Mouse (Mus musculus) CH12.LX (cell line): ENCODE results near the gene Gdpd2. TPM values are rescaled to one million over a fixed set of nuclear protein-coding genes. Genes with fewer than 3 reads are reported as not detected.

Source experiments
- DNase-seq: peaks from one replicate; pipeline ENCODE4 v3.0.0-alpha.2; 2013; ENCODE audit errors: extremely low read depth
- H3K27ac ChIP-seq: 2 replicates; pipeline ENCODE4 v1.5.1; 2012; ENCODE audit warnings: low read depth, mild to moderate bottlenecking, control low read depth, moderate library complexity; ENCODE audit not compliant: insufficient read depth
- H3K27me3 ChIP-seq: replicated peaks from 2 replicates; pipeline ENCODE3; 2012; ENCODE audit warnings: inconsistent platforms
- H3K36me3 ChIP-seq, 2 experiments: replicated peaks in 1 of 2; 2 replicates each; pipeline versions ENCODE3 to v1.6.1; 2012; ENCODE audit warnings: inconsistent platforms in 1 of 2, low read length in 1 of 2, mild to moderate bottlenecking in 1 of 2, mixed read lengths in 1 of 2, moderate library complexity in 1 of 2; ENCODE audit not compliant: control insufficient read depth in 1 of 2, insufficient read depth in 1 of 2
- H3K4me1 ChIP-seq, 2 experiments: 2 replicates each; pipeline ENCODE4 v1.6.1; 2012; ENCODE audit warnings: inconsistent platforms in 1 of 2, moderate library complexity in 1 of 2; ENCODE audit not compliant: insufficient read depth in 2 of 2, control insufficient read depth in 1 of 2
- H3K4me2 ChIP-seq: 2 replicates; pipeline ENCODE4 v1.6.1; 2012; ENCODE audit warnings: low read depth, mild to moderate bottlenecking, control low read depth; ENCODE audit not compliant: poor library complexity, insufficient read depth, severe bottlenecking
- H3K4me3 ChIP-seq, 3 experiments: fragments of 150-350 bp in 1 of 3; sonication (generic) in 1 of 3; replicated peaks in 1 of 3; 2 replicates each; pipeline versions ENCODE3 to v1.5.1; 2011 to 2012; ENCODE audit warnings: low read depth in 2 of 3, low read length in 2 of 3, mild to moderate bottlenecking in 2 of 3, moderate library complexity in 2 of 3, control low read depth in 1 of 3, improper control_type of control experiment in 1 of 3, inconsistent platforms in 1 of 3, mixed read lengths in 1 of 3; ENCODE audit not compliant: poor library complexity in 1 of 3
- H3K79me2 ChIP-seq: replicated peaks from 2 replicates; pipeline ENCODE4 v1.6.1; 2012; ENCODE audit warnings: mild to moderate bottlenecking, moderate library complexity; ENCODE audit not compliant: control insufficient read depth, poor library complexity, insufficient read depth, severe bottlenecking; ENCODE audit errors: extremely low read depth
- H3K9ac ChIP-seq: 2 replicates; pipeline ENCODE4 v1.6.1; 2012; ENCODE audit warnings: low read depth, mild to moderate bottlenecking, control low read depth, moderate library complexity; ENCODE audit not compliant: insufficient read depth
- H3K9me3 ChIP-seq: replicated peaks from 2 replicates; pipeline ENCODE3; 2012; ENCODE audit warnings: low read length, inconsistent platforms, mixed read lengths
- CHD2 ChIP-seq: IDR thresholded peaks from 2 replicates; pipeline ENCODE4 v1.6.1; 2011; ENCODE audit warnings: low read length, improper control_type of control experiment
- CTCF ChIP-seq, 2 experiments: IDR thresholded peaks in 1 of 2; conservative IDR thresholded peaks in 1 of 2; 2 replicates each; pipeline ENCODE4 v1.5.1; 2011 to 2012; ENCODE audit warnings: low read depth in 2 of 2, low read length in 2 of 2, improper control_type of control experiment in 1 of 2, inconsistent platforms in 1 of 2, mild to moderate bottlenecking in 1 of 2, moderate library complexity in 1 of 2
- E2F4 ChIP-seq: IDR thresholded peaks from 2 replicates; pipeline ENCODE4 v1.6.1; 2011; ENCODE audit warnings: low read depth, low read length, improper control_type of control experiment; ENCODE audit not compliant: insufficient replicate concordance
- EP300 ChIP-seq: IDR thresholded peaks from 2 replicates; pipeline ENCODE4 v1.6.1; 2011; ENCODE audit warnings: low read length, improper control_type of control experiment
- GABPA ChIP-seq: IDR thresholded peaks from 2 replicates; pipeline ENCODE4 v1.6.1; 2012; ENCODE audit warnings: low read depth, low read length, improper control_type of control experiment, inconsistent platforms; ENCODE audit not compliant: insufficient replicate concordance
- HCFC1 ChIP-seq: IDR thresholded peaks from 2 replicates; pipeline ENCODE4 v1.6.1; 2012; ENCODE audit warnings: low read depth, mild to moderate bottlenecking, inconsistent platforms, low read length, improper control_type of control experiment
- KAT2A ChIP-seq: IDR thresholded peaks from 2 replicates; pipeline ENCODE4 v1.6.1; 2012; ENCODE audit warnings: low read length, improper control_type of control experiment, inconsistent platforms; ENCODE audit not compliant: insufficient replicate concordance
- MAFK ChIP-seq: IDR thresholded peaks from 2 replicates; pipeline ENCODE4 v1.6.1; 2011; ENCODE audit warnings: low read length, improper control_type of control experiment; ENCODE audit not compliant: insufficient replicate concordance
- MEF2A ChIP-seq: IDR thresholded peaks from 2 replicates; pipeline ENCODE4 v1.6.1; 2014; ENCODE audit warnings: low read depth, mild to moderate bottlenecking, inconsistent platforms, low read length, improper control_type of control experiment, borderline replicate concordance
- NELFE ChIP-seq: IDR thresholded peaks from 2 replicates; pipeline ENCODE4 v1.6.1; 2011; ENCODE audit warnings: low read depth, low read length, improper control_type of control experiment
- NRF1 ChIP-seq: IDR thresholded peaks from 2 replicates; pipeline ENCODE4 v1.6.1; 2014; ENCODE audit warnings: low read depth, mild to moderate bottlenecking, inconsistent platforms, low read length, improper control_type of control experiment, moderate library complexity
- PAX5 ChIP-seq: IDR thresholded peaks from 2 replicates; pipeline ENCODE4 v1.6.1; 2012; ENCODE audit warnings: low read length, inconsistent platforms, mixed read lengths
- POLR2AphosphoS2 ChIP-seq: IDR thresholded peaks from 2 replicates; pipeline ENCODE4 v1.6.1; 2011; ENCODE audit warnings: low read depth, low read length, improper control_type of control experiment
- SMC3 ChIP-seq: IDR thresholded peaks from 2 replicates; pipeline ENCODE4 v1.6.1; 2011; ENCODE audit warnings: low read depth, low read length, improper control_type of control experiment
- TCF12 ChIP-seq: IDR thresholded peaks from 2 replicates; pipeline ENCODE4 v1.6.1; 2014; ENCODE audit warnings: low read depth, mild to moderate bottlenecking, inconsistent platforms, low read length, improper control_type of control experiment
- USF1 ChIP-seq: IDR thresholded peaks from 2 replicates; pipeline ENCODE4 v1.6.1; 2014; ENCODE audit warnings: low read depth, mild to moderate bottlenecking, inconsistent platforms, low read length, improper control_type of control experiment
- ZMIZ1 ChIP-seq: IDR thresholded peaks from 2 replicates; pipeline ENCODE4 v1.6.1; 2012; ENCODE audit warnings: low read depth, mild to moderate bottlenecking, inconsistent platforms, low read length, improper control_type of control experiment
- dilution Hi-C: fragments of 300-500 bp; cut with MboI; formaldehyde crosslinking; loops from 2 replicates; pipeline ENCODE4 v1.14.3; 2020; ENCODE audit warnings: low sequenced_read_pairs; ENCODE audit not compliant: extremely low pct_unique_long_range_greater_than_20kb, extremely low pct_ligation_motif_present
- in situ Hi-C: fragments of 300-500 bp; cut with MboI; formaldehyde crosslinking; loops from 3 replicates; pipeline ENCODE4 v1.14.3; 2019; ENCODE audit warnings: low sequenced_read_pairs, low pct_ligation_motif_present, low pct_unique_long_range_greater_than_20kb, mixed read lengths
- polyA plus RNA-seq: library from polyadenylated mRNA; unstranded; fragments of >175 nt; gene quantifications from 2 replicates; pipeline ENCODE4 v1.2.1, GENCODE M21; 2012; ENCODE audit warnings: low read depth; ENCODE audit not compliant: insufficient read length
- total RNA-seq, 2 experiments: library from RNA; depleted of rRNA; stranded (reverse); fragments of 300-350 nt in 1 of 2; fragments of >200 nt in 1 of 2; gene quantifications; 2 replicates each; pipeline ENCODE4 v1.2.3; 2012 to 2014

The Gdpd2 gene
- total and polyA plus RNA-seq, 3 experiments: 0.09 TPM; not detected in 2

- Histone ChIP-seq H3K4me1 (peaks cover 6 to 10% of the 10 kb centered on the region in 2 experiments), H3K27ac (no peak overlapping the region), H3K9ac (no peak overlapping the region), H3K4me2 (no peak overlapping the region), H3K9me3 (no peaks in the 10 kb centered on the region), H3K27me3 (no peaks in the 10 kb centered on the region), H3K36me3 (no peaks in the 10 kb centered on the region), H3K79me2 (no peaks in the 10 kb centered on the region), H3K4me3 (no peak overlapping the region)
- dilution Hi-C loops (no loop called here), in situ Hi-C loops (no loop called here)
- TF ChIP-seq USF1 (no peak), ZMIZ1 (no peak), HCFC1 (no peak), TCF12 (no peak), MAFK (no peak), POLR2AphosphoS2 (no peak), CHD2 (no peak), NRF1 (no peak), PAX5 (no peak), NELFE (no peak), E2F4 (no peak)
- DNase-seq: no peak
These were observed 9.8 kb downstream of the Gdpd2 start for GRCm38 (mm10) chrX:100739443-100739842.

GRCm38 (mm10) chrX:100740785-100741184, 11.1 kb downstream of the Gdpd2 start:
- Histone ChIP-seq H3K4me1 (peaks cover 6 to 10% of the 10 kb centered on the region in 2 experiments), H3K9me3 (no peaks in the 10 kb centered on the region), H3K27ac (no peak overlapping the region), H3K36me3 (no peaks in the 10 kb centered on the region), H3K4me3 (no peak overlapping the region), H3K79me2 (no peaks in the 10 kb centered on the region), H3K4me2 (0 out of 2 replicates have a peak overlapping the region, but pooled peaks have one; percentile 21), H3K27me3 (no peaks in the 10 kb centered on the region), H3K9ac (0 out of 2 replicates have a peak overlapping the region, but pooled peaks have one; percentile 26)
- in situ Hi-C loops (no loop called here), dilution Hi-C loops (no loop called here)
- TF ChIP-seq EP300: no peak
- TF ChIP-seq MEF2A: peak; percentile 83; the same call in 1 of the 2 replicates
- no peak for TF ChIP-seq GABPA
- DNase-seq: peak; percentile 35

DNA sequence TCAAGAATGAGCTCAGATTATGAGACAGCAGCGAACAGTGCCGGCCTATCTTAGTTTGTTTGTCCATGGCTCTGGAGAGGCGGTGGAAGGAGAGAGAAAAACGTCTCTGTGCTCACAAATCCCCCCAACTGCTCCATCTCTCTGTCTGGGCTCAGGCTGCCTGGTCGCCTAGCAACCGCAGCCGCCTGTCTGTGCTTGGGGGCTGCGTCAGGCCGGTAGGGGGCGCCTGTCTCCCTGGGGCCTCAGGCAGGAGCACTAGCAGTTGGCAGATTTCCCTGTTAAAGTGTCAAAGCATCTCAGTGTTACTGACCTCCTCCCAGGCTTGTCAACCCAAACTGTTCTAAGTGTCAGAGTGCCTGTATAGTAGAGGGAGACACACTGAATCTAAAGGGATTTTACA, 12.3 kb downstream of the Gdpd2 start:
- H3K4me3 ChIP-seq: no peak overlapping the region
- TF ChIP-seq CTCF (conservative IDR thresholded peaks at IDR 0.05 in 1 of 2, IDR thresholded peaks at IDR 0.05 in 1 of 2; ENCODE audit: low read depth in 2 of 2, low read length in 2 of 2) (peak in 1 of 2 experiments; percentile 54; a peak in 2 of 4 replicates), SMC3 (peak; percentile 21), NELFE (no peak), KAT2A (no peak)
- H3K4me2 ChIP-seq: no peak overlapping the region
- peaks cover 6 to 10% of the 10 kb centered on the region in 2 experiments for H3K4me1 ChIP-seq
- H3K36me3 ChIP-seq: no peaks in the 10 kb centered on the region
- in situ Hi-C loops (no loop called here), dilution Hi-C loops (no loop called here)
- H3K9ac ChIP-seq: no peak overlapping the region
- DNase-seq: peak; percentile 38
- H3K9me3 ChIP-seq: no peaks in the 10 kb centered on the region
- H3K27ac ChIP-seq: no peak overlapping the region
- no peaks in the 10 kb centered on the region for H3K27me3 ChIP-seq
- no peaks in the 10 kb centered on the region for H3K79me2 ChIP-seq
